Mouse (Mus musculus): ENCODE results near the gene Usp5. TPM values are rescaled to one million over a fixed set of nuclear protein-coding genes. Genes with fewer than 3 reads are reported as not detected.
"Not testable (repeated sequence)": the region's sequence is repeated elsewhere in the genome, so short reads cannot be mapped to it uniquely, and the experiment has no call there.

Usp5 gene
- polyA plus RNA-seq, 1 experiment from 2014 or later: 209 TPM

GRCm38 (mm10) chr6:124808358-124809012 lies 20.8 kb downstream of the Usp5 start, which contains the start of gene Spsb2:
Spsb2 (plus strand) TSS chr6:124808661.
- Histone ChIP-seq H3K9ac (peak within 1 kb of the TSS; percentile 48), H3K4me2 (peak within 1 kb of the TSS; percentile 85), H3K27ac (replicated peaks) (peak within 1 kb of the TSS; percentile 76), H3K36me3 (peaks cover 8% of the 10 kb centered on the region; the same call in 1 of the 2 replicates), H3K9me3 (no peaks in the 10 kb centered on the region), H3K27me3 (no peaks in the 10 kb centered on the region), H3K4me1 (replicated peaks) (peaks cover 59% of the 10 kb centered on the region), H3K4me3 (peak within 1 kb of the TSS; percentile 46)
- 5% methylated on average over 29 of the region's 29 CpGs for WGBS
- ATAC-seq (ENCODE audit: low FRiP score, low read depth): peak; percentile 17; the same call in 1 of the 2 replicates

- no peak overlapping the region for H3K9ac ChIP-seq
- peaks cover 8% of the 10 kb centered on the region; the same call in 1 of the 2 replicates for H3K36me3 ChIP-seq
- peak overlapping the region; percentile 85 for H3K4me2 ChIP-seq
- WGBS: 86% methylated on average over 6 of the region's 6 CpGs
- peaks cover 57% of the 10 kb centered on the region for H3K4me1 ChIP-seq (replicated peaks)
- no peak for ATAC-seq (ENCODE audit: low FRiP score, low read depth)
- no peaks in the 10 kb centered on the region for H3K9me3 ChIP-seq
- H3K27me3 ChIP-seq: no peaks in the 10 kb centered on the region
- H3K27ac ChIP-seq (replicated peaks): peak overlapping the region; percentile 76; the same call in 1 of the 2 replicates
- peak overlapping the region; percentile 46 for H3K4me3 ChIP-seq
These were observed 21.3 kb downstream of the Usp5 start for GRCm38 (mm10) chr6:124807986-124808357.

GRCm38 (mm10) chr6:124807366-124807765 lies 21.9 kb downstream of the Usp5 start:
- Histone ChIP-seq H3K4me2 (no peak overlapping the region), H3K4me1 (replicated peaks) (peaks cover 50% of the 10 kb centered on the region), H3K36me3 (peaks cover 8% of the 10 kb centered on the region; the same call in 1 of the 2 replicates), H3K9ac (no peak overlapping the region), H3K4me3 (no peak overlapping the region), H3K27me3 (no peaks in the 10 kb centered on the region), H3K9me3 (no peaks in the 10 kb centered on the region), H3K27ac (replicated peaks) (no peak overlapping the region)
- ATAC-seq (ENCODE audit: low FRiP score, low read depth): no peak
- 88% methylated on average over 4 of the region's 4 CpGs for WGBS

GRCm38 (mm10) chr6:124806446-124807140 lies 22.7 kb downstream of the Usp5 start:
- WGBS: 69% methylated on average over 7 of the region's 7 CpGs
- Histone ChIP-seq H3K9ac (no peak overlapping the region; the same call in 1 of the 2 replicates), H3K27me3 (no peaks in the 10 kb centered on the region), H3K4me1 (replicated peaks) (peaks cover 43% of the 10 kb centered on the region), H3K27ac (replicated peaks) (peak overlapping the region; percentile 92), H3K4me2 (peak overlapping the region; percentile 89), H3K36me3 (peaks cover 4% of the 10 kb centered on the region; the same call in 1 of the 2 replicates), H3K9me3 (no peaks in the 10 kb centered on the region), H3K4me3 (0 out of 2 replicates have a peak overlapping the region, but pooled peaks have one; percentile 50)
- no peak for ATAC-seq (ENCODE audit: low FRiP score, low read depth)

GRCm38 (mm10) chr6:124805341-124806321 lies 23.7 kb downstream of the Usp5 start:
- no peaks in the 10 kb centered on the region for H3K36me3 ChIP-seq
- H3K4me2 ChIP-seq: peak overlapping the region; percentile 89
- peak overlapping the region; percentile 50 for H3K4me3 ChIP-seq
- peaks cover 42% of the 10 kb centered on the region for H3K4me1 ChIP-seq (replicated peaks)
- 2% methylated on average over 34 of the region's 34 CpGs for WGBS
- H3K9ac ChIP-seq: peak overlapping the region; percentile 47
- peak overlapping the region; percentile 92 for H3K27ac ChIP-seq (replicated peaks)
- peak; percentile 88 for ATAC-seq (ENCODE audit: low FRiP score, low read depth)
- no peaks in the 10 kb centered on the region for H3K9me3 ChIP-seq
- H3K27me3 ChIP-seq: no peaks in the 10 kb centered on the region

GRCm38 (mm10) chr6:124804341-124804740 lies 24.9 kb downstream of the Usp5 start:
- Histone ChIP-seq H3K36me3 (no peaks in the 10 kb centered on the region), H3K9ac (no peak overlapping the region), H3K4me3 (no peak overlapping the region), H3K4me1 (replicated peaks) (peaks cover 32% of the 10 kb centered on the region), H3K4me2 (no peak overlapping the region), H3K27ac (replicated peaks) (no peak overlapping the region), H3K27me3 (no peaks in the 10 kb centered on the region), H3K9me3 (no peaks in the 10 kb centered on the region)
- ATAC-seq (ENCODE audit: low FRiP score, low read depth): no peak
- WGBS: 92% methylated on average over 3 of the region's 3 CpGs

GRCm38 (mm10) chr6:124803691-124804090 lies 25.6 kb downstream of the Usp5 start:
- H3K36me3 ChIP-seq; H3K9me3 ChIP-seq; H3K9ac ChIP-seq; H3K27ac ChIP-seq (replicated peaks); H3K4me2 ChIP-seq; ATAC-seq (ENCODE audit: low FRiP score, low read depth); H3K4me3 ChIP-seq; H3K27me3 ChIP-seq: not testable (repeated sequence)
- 93% methylated on average over 4 of the region's 4 CpGs for WGBS
- H3K4me1 ChIP-seq (replicated peaks): peaks cover 25% of the 10 kb centered on the region

GRCm38 (mm10) chr6:124803061-124803460 lies 26.2 kb downstream of the Usp5 start:
- H3K9ac ChIP-seq: no peak overlapping the region
- WGBS: 80% methylated on average over 3 of the region's 3 CpGs
- ATAC-seq (ENCODE audit: low FRiP score, low read depth): no peak
- no peaks in the 10 kb centered on the region for H3K27me3 ChIP-seq
- peaks cover 19% of the 10 kb centered on the region for H3K4me1 ChIP-seq (replicated peaks)
- no peaks in the 10 kb centered on the region for H3K36me3 ChIP-seq
- H3K27ac ChIP-seq (replicated peaks): no peak overlapping the region
- H3K4me3 ChIP-seq: no peak overlapping the region
- H3K9me3 ChIP-seq: no peaks in the 10 kb centered on the region
- no peak overlapping the region for H3K4me2 ChIP-seq

- H3K9ac ChIP-seq; H3K36me3 ChIP-seq; H3K27me3 ChIP-seq; H3K4me3 ChIP-seq; ATAC-seq (ENCODE audit: low FRiP score, low read depth); H3K27ac ChIP-seq (replicated peaks); H3K4me2 ChIP-seq; H3K9me3 ChIP-seq: not testable (repeated sequence)
- H3K4me1 ChIP-seq (replicated peaks): peaks cover 17% of the 10 kb centered on the region
- WGBS: 17% methylated on average over 6 of the region's 9 CpGs
These were observed 26.9 kb downstream of the Usp5 start for GRCm38 (mm10) chr6:124802400-124802799.

GRCm38 (mm10) chr6:124796200-124796599 lies 33.1 kb downstream of the Usp5 start:
- Histone ChIP-seq H3K4me2 (no peak overlapping the region), H3K9me3 (no peaks in the 10 kb centered on the region), H3K36me3 (no peaks in the 10 kb centered on the region), H3K4me3 (no peak overlapping the region), H3K27me3 (no peaks in the 10 kb centered on the region), H3K9ac (no peak overlapping the region), H3K4me1 (replicated peaks) (no peaks in the 10 kb centered on the region), H3K27ac (replicated peaks) (no peak overlapping the region)
- WGBS: 79% methylated on average over 2 of the region's 2 CpGs
- ATAC-seq (ENCODE audit: low FRiP score, low read depth): no peak

GRCm38 (mm10) chr6:124795781-124796180 lies 33.5 kb downstream of the Usp5 start:
- Histone ChIP-seq H3K27me3 (no peaks in the 10 kb centered on the region), H3K4me2 (no peak overlapping the region), H3K9me3 (no peaks in the 10 kb centered on the region), H3K36me3 (no peaks in the 10 kb centered on the region), H3K4me3 (no peak overlapping the region), H3K4me1 (replicated peaks) (no peaks in the 10 kb centered on the region), H3K9ac (no peak overlapping the region), H3K27ac (replicated peaks) (no peak overlapping the region)
- no peak for ATAC-seq (ENCODE audit: low FRiP score, low read depth)
- 56% methylated on average over 4 of the region's 4 CpGs for WGBS
